Mouse (Mus musculus): ENCODE results near the gene Cebpb. TPM values are rescaled to one million over a fixed set of nuclear protein-coding genes. Genes with fewer than 3 reads are reported as not detected.

The Cebpb gene
- polyA plus RNA-seq, 1 experiment from 2014 or later = 14.0 TPM

- no peaks in the 10 kb centered on the region; the same call in 1 of the 2 replicates for H3K4me1 ChIP-seq (replicated peaks)
- no peaks in the 10 kb centered on the region for H3K9me3 ChIP-seq (replicated peaks)
- WGBS (ENCODE audit: insufficient replicate concordance) = 75% methylated on average over 10 of the region's 10 CpGs
- no peak overlapping the region for H3K9ac ChIP-seq
- no peak overlapping the region for H3K4me2 ChIP-seq
- no peak for ATAC-seq (ENCODE audit: insufficient read depth)
- H3K27ac ChIP-seq (replicated peaks) = no peak overlapping the region
- H3K27me3 ChIP-seq = peaks cover 4% of the 10 kb centered on the region; the same call in 1 of the 2 replicates
- H3K4me3 ChIP-seq (replicated peaks) = no peak overlapping the region
- no peaks in the 10 kb centered on the region for H3K36me3 ChIP-seq (replicated peaks)
These were observed 37.2 kb downstream of the Cebpb start for GRCm38 (mm10) chr2:167725879-167726278.

- no peaks in the 10 kb centered on the region for H3K36me3 ChIP-seq (replicated peaks)
- no peak overlapping the region for H3K4me2 ChIP-seq
- no peak overlapping the region for H3K27ac ChIP-seq (replicated peaks)
- no peak overlapping the region for H3K9ac ChIP-seq
- no peaks in the 10 kb centered on the region for H3K9me3 ChIP-seq (replicated peaks)
- H3K27me3 ChIP-seq = peaks cover 4% of the 10 kb centered on the region; the same call in 1 of the 2 replicates
- no peaks in the 10 kb centered on the region; the same call in 1 of the 2 replicates for H3K4me1 ChIP-seq (replicated peaks)
- no peak for ATAC-seq (ENCODE audit: insufficient read depth)
- no peak overlapping the region for H3K4me3 ChIP-seq (replicated peaks)
- 51% methylated on average over 13 of the region's 13 CpGs for WGBS (ENCODE audit: insufficient replicate concordance)
These were observed 38.4 kb downstream of the Cebpb start for GRCm38 (mm10) chr2:167727161-167727560.

- Histone ChIP-seq H3K36me3 (replicated peaks) (no peaks in the 10 kb centered on the region), H3K4me1 (replicated peaks) (no peaks in the 10 kb centered on the region), H3K27me3 (peaks cover 4% of the 10 kb centered on the region; the same call in 1 of the 2 replicates), H3K9me3 (replicated peaks) (no peaks in the 10 kb centered on the region), H3K9ac (no peak overlapping the region), H3K27ac (replicated peaks) (no peak overlapping the region), H3K4me3 (replicated peaks) (no peak overlapping the region), H3K4me2 (no peak overlapping the region)
- 57% methylated on average over 7 of the region's 7 CpGs for WGBS (ENCODE audit: insufficient replicate concordance)
- no peak for ATAC-seq (ENCODE audit: insufficient read depth)
These were observed 41.3 kb downstream of the Cebpb start for GRCm38 (mm10) chr2:167730036-167730435.

- Histone ChIP-seq H3K27me3 (peaks cover 4% of the 10 kb centered on the region; the same call in 1 of the 2 replicates), H3K9ac (no peak overlapping the region), H3K9me3 (replicated peaks) (no peaks in the 10 kb centered on the region), H3K4me2 (no peak overlapping the region), H3K36me3 (replicated peaks) (no peaks in the 10 kb centered on the region), H3K4me1 (replicated peaks) (no peaks in the 10 kb centered on the region), H3K27ac (replicated peaks) (no peak overlapping the region), H3K4me3 (replicated peaks) (no peak overlapping the region)
- no peak for ATAC-seq (ENCODE audit: insufficient read depth)
- WGBS (ENCODE audit: insufficient replicate concordance) = 61% methylated on average over 13 of the region's 13 CpGs
These were observed 42.4 kb downstream of the Cebpb start for GRCm38 (mm10) chr2:167731149-167731548.

- 33% methylated on average over 10 of the region's 10 CpGs for WGBS (ENCODE audit: insufficient replicate concordance)
- H3K4me2 ChIP-seq = no peak overlapping the region
- H3K9ac ChIP-seq = no peak overlapping the region
- no peaks in the 10 kb centered on the region for H3K27me3 ChIP-seq
- H3K36me3 ChIP-seq (replicated peaks) = no peaks in the 10 kb centered on the region
- ATAC-seq (ENCODE audit: insufficient read depth) = no peak
- H3K9me3 ChIP-seq (replicated peaks) = no peaks in the 10 kb centered on the region
- H3K27ac ChIP-seq (replicated peaks) = no peak overlapping the region
- H3K4me1 ChIP-seq (replicated peaks) = 0 out of 2 replicates have a peak, but pooled peaks cover 3% of the 10 kb centered on the region
- H3K4me3 ChIP-seq (replicated peaks) = no peak overlapping the region
These were observed 46.1 kb downstream of the Cebpb start for GRCm38 (mm10) chr2:167734861-167735260.

GRCm38 (mm10) chr2:167739030-167739429 lies 50.3 kb downstream of the Cebpb start:
- Histone ChIP-seq H3K4me2 (no peak overlapping the region), H3K4me1 (replicated peaks) (peaks cover 11% of the 10 kb centered on the region), H3K36me3 (replicated peaks) (no peaks in the 10 kb centered on the region), H3K4me3 (replicated peaks) (no peak overlapping the region), H3K9ac (no peak overlapping the region), H3K27me3 (no peaks in the 10 kb centered on the region), H3K9me3 (replicated peaks) (no peaks in the 10 kb centered on the region), H3K27ac (replicated peaks) (no peak overlapping the region)
- WGBS (ENCODE audit: insufficient replicate concordance) = 46% methylated on average over 6 of the region's 6 CpGs
- ATAC-seq (ENCODE audit: insufficient read depth) = no peak

Small RNA genes within 50 kb of the gene (microRNA-seq; reads per million reads assigned to microRNA genes)
- gene Gm22355 = not detected

Other genes with a start within 250 kb of the Cebpb start
- 35.3 and 38.2 TPM in 2 replicates for gene Rnf114, start 196.3 kb upstream of the Cebpb start, polyA plus RNA-seq (2015; fragmentation: Nextera tagmentation; extraction: Ambion mirVana)
- gene Spata2, start 196.0 kb upstream of the Cebpb start, polyA plus RNA-seq (2015; fragmentation: Nextera tagmentation; extraction: Ambion mirVana) = 8.1 and 8.3 TPM in 2 replicates
- gene Snai1, start 150.7 kb upstream of the Cebpb start, polyA plus RNA-seq (2015; fragmentation: Nextera tagmentation; extraction: Ambion mirVana) = 1.6 and 1.9 TPM in 2 replicates
- 187 and 195 TPM in 2 replicates for gene Ube2v1, start 56.8 kb upstream of the Cebpb start, polyA plus RNA-seq (2015; fragmentation: Nextera tagmentation; extraction: Ambion mirVana)
- gene Gm20431, start 27.4 kb upstream of the Cebpb start, polyA plus RNA-seq (2015; fragmentation: Nextera tagmentation; extraction: Ambion mirVana) = 0.63 TPM in 1 of 2 replicates, not detected in the other
- gene Tmem189, start 907 bp downstream of the Cebpb start, polyA plus RNA-seq (2015; fragmentation: Nextera tagmentation; extraction: Ambion mirVana) = 17.4 and 18.2 TPM in 2 replicates
- gene Ptpn1, start 243.1 kb downstream of the Cebpb start, polyA plus RNA-seq (2015; fragmentation: Nextera tagmentation; extraction: Ambion mirVana) = 25.6 and 31.1 TPM in 2 replicates

All from liver, embryonic 15.5 days (tissue).